Mouse (Mus musculus) midbrain, embryonic 15.5 days (tissue): ENCODE results near the gene Gmds. TPM values are rescaled to one million over a fixed set of nuclear protein-coding genes. Genes with fewer than 3 reads are reported as not detected.

ENCODE experiments used
- ATAC-seq: fragments of 200-750 bp; cut with Nextera tagmentation; replicated peaks from 2 replicates; pipeline ENCODE4 v1.8.0; 2017; ENCODE audit warnings: moderate TSS enrichment
- H3K27ac ChIP-seq: fragments of 300-500 bp; sonication (generic); 2 replicates; pipeline ENCODE4 v1.5.1; 2015; ENCODE audit warnings: mild to moderate bottlenecking, inconsistent platforms
- H3K27me3 ChIP-seq: fragments of 300-500 bp; sonication (generic); replicated peaks from 2 replicates; pipeline ENCODE4 v1.6.1; 2015; ENCODE audit warnings: inconsistent platforms
- H3K36me3 ChIP-seq: fragments of 300-500 bp; sonication (generic); replicated peaks from 2 replicates; pipeline ENCODE4 v1.6.1; 2015; ENCODE audit warnings: inconsistent platforms
- H3K4me1 ChIP-seq: fragments of 300-500 bp; sonication (generic); 2 replicates; pipeline ENCODE4 v1.6.1; 2015; ENCODE audit warnings: inconsistent platforms
- H3K4me2 ChIP-seq: fragments of 300-500 bp; sonication (generic); 2 replicates; pipeline ENCODE4 v1.6.1; 2015; ENCODE audit warnings: inconsistent platforms, mild to moderate bottlenecking, moderate library complexity
- H3K4me3 ChIP-seq: fragments of 300-500 bp; sonication (generic); 2 replicates; pipeline ENCODE4 v1.5.1; 2015; ENCODE audit warnings: mild to moderate bottlenecking, inconsistent platforms
- H3K9ac ChIP-seq: fragments of 300-500 bp; sonication (generic); 2 replicates; pipeline ENCODE4 v1.6.1; 2015; ENCODE audit warnings: mild to moderate bottlenecking, inconsistent platforms
- H3K9me3 ChIP-seq: fragments of 300-500 bp; sonication (generic); 2 replicates; pipeline ENCODE4 v1.6.1; 2016; ENCODE audit warnings: inconsistent platforms
- WGBS: fragments of 180-500 bp; shearing (Covaris S2); methylation state at CpG from one replicate; pipeline ENCODE4 v1.1.7; 2015; ENCODE audit warnings: mixed read lengths; 5-methylcytosine and 5-hydroxymethylcytosine counted together
- polyA plus RNA-seq: library from polyadenylated mRNA; unstranded; fragments of >200 nt; fragmentation: Nextera tagmentation; extraction: Ambion mirVana; gene quantifications from 2 replicates; pipeline ENCODE4 v1.2.1, GENCODE M21; 2015

The Gmds gene
- polyA plus RNA-seq, 1 experiment from 2014 or later = 35.6 TPM

- Histone ChIP-seq H3K36me3 (no peaks in the 10 kb centered on the region), H3K27ac (no peak overlapping the region), H3K4me1 (0 out of 2 replicates have a peak, but pooled peaks cover 5% of the 10 kb centered on the region), H3K27me3 (no peaks in the 10 kb centered on the region), H3K9ac (no peak overlapping the region), H3K4me3 (no peak overlapping the region), H3K4me2 (no peak overlapping the region), H3K9me3 (no peaks in the 10 kb centered on the region)
- WGBS = 13% methylated on average over 3 of the region's 3 CpGs
- ATAC-seq = peak; percentile 86
Observed at GRCm38 (mm10) chr13:32179906-32180305, 158.6 kb downstream of the Gmds start.

- Histone ChIP-seq H3K4me1 (0 out of 2 replicates have a peak, but pooled peaks cover 5% of the 10 kb centered on the region), H3K36me3 (no peaks in the 10 kb centered on the region), H3K4me3 (no peak overlapping the region), H3K4me2 (no peak overlapping the region), H3K9me3 (no peaks in the 10 kb centered on the region), H3K27ac (no peak overlapping the region), H3K27me3 (no peaks in the 10 kb centered on the region), H3K9ac (no peak overlapping the region)
- no peak for ATAC-seq
- 94% methylated on average over 1 of the region's 1 CpGs for WGBS
Observed at GRCm38 (mm10) chr13:32178682-32179081, 159.9 kb downstream of the Gmds start.

GRCm38 (mm10) chr13:32177852-32178453, 160.6 kb downstream of the Gmds start:
- H3K27me3 ChIP-seq = no peaks in the 10 kb centered on the region
- no peak overlapping the region for H3K4me3 ChIP-seq
- 0 out of 2 replicates have a peak, but pooled peaks cover 5% of the 10 kb centered on the region for H3K4me1 ChIP-seq
- ATAC-seq = no peak
- H3K27ac ChIP-seq = no peak overlapping the region
- H3K9ac ChIP-seq = no peak overlapping the region
- no peak overlapping the region for H3K4me2 ChIP-seq
- 87% methylated on average over 2 of the region's 2 CpGs for WGBS
- no peaks in the 10 kb centered on the region for H3K36me3 ChIP-seq
- no peaks in the 10 kb centered on the region for H3K9me3 ChIP-seq

GRCm38 (mm10) chr13:32175028-32175427, 163.5 kb downstream of the Gmds start:
- no peak for ATAC-seq
- WGBS = 80% methylated on average over 2 of the region's 2 CpGs
- no peak overlapping the region for H3K9ac ChIP-seq
- no peaks in the 10 kb centered on the region for H3K9me3 ChIP-seq
- H3K4me3 ChIP-seq = no peak overlapping the region
- H3K27ac ChIP-seq = no peak overlapping the region
- H3K4me2 ChIP-seq = no peak overlapping the region
- no peaks in the 10 kb centered on the region for H3K27me3 ChIP-seq
- H3K36me3 ChIP-seq = no peaks in the 10 kb centered on the region
- 0 out of 2 replicates have a peak, but pooled peaks cover 4% of the 10 kb centered on the region for H3K4me1 ChIP-seq

- WGBS = 41% methylated on average over 5 of the region's 5 CpGs
- ATAC-seq = peak; percentile 54
- Histone ChIP-seq H3K4me1 (no peaks in the 10 kb centered on the region), H3K27ac (no peak overlapping the region), H3K36me3 (no peaks in the 10 kb centered on the region), H3K27me3 (no peaks in the 10 kb centered on the region), H3K9ac (no peak overlapping the region), H3K9me3 (no peaks in the 10 kb centered on the region), H3K4me3 (no peak overlapping the region), H3K4me2 (no peak overlapping the region)
Observed at GRCm38 (mm10) chr13:32169173-32169572, 169.4 kb downstream of the Gmds start.

- H3K9ac ChIP-seq = no peak overlapping the region
- no peak overlapping the region for H3K27ac ChIP-seq
- H3K4me1 ChIP-seq = no peaks in the 10 kb centered on the region
- H3K4me3 ChIP-seq = no peak overlapping the region
- H3K36me3 ChIP-seq = no peaks in the 10 kb centered on the region
- H3K27me3 ChIP-seq = no peaks in the 10 kb centered on the region
- no peak overlapping the region for H3K4me2 ChIP-seq
- 89% methylated on average over 6 of the region's 6 CpGs for WGBS
- ATAC-seq = no peak
- no peaks in the 10 kb centered on the region for H3K9me3 ChIP-seq
Observed at GRCm38 (mm10) chr13:32167806-32168205, 170.7 kb downstream of the Gmds start.

- H3K9me3 ChIP-seq = no peaks in the 10 kb centered on the region
- 34% methylated on average over 2 of the region's 2 CpGs for WGBS
- H3K4me3 ChIP-seq = no peak overlapping the region
- H3K4me2 ChIP-seq = no peak overlapping the region
- no peak for ATAC-seq
- no peak overlapping the region for H3K9ac ChIP-seq
- no peaks in the 10 kb centered on the region for H3K36me3 ChIP-seq
- no peaks in the 10 kb centered on the region for H3K27me3 ChIP-seq
- H3K4me1 ChIP-seq = no peaks in the 10 kb centered on the region
- no peak overlapping the region for H3K27ac ChIP-seq
Observed at GRCm38 (mm10) chr13:32165581-32165980, 173.0 kb downstream of the Gmds start.

- ATAC-seq = no peak
- H3K9me3 ChIP-seq = no peaks in the 10 kb centered on the region
- H3K4me2 ChIP-seq = no peak overlapping the region
- no peak overlapping the region for H3K27ac ChIP-seq
- no peaks in the 10 kb centered on the region for H3K36me3 ChIP-seq
- H3K9ac ChIP-seq = no peak overlapping the region
- no peaks in the 10 kb centered on the region for H3K27me3 ChIP-seq
- 59% methylated on average over 2 of the region's 2 CpGs for WGBS
- H3K4me1 ChIP-seq = no peaks in the 10 kb centered on the region
- no peak overlapping the region for H3K4me3 ChIP-seq
Observed at GRCm38 (mm10) chr13:32161567-32161966, 177.0 kb downstream of the Gmds start.

GRCm38 (mm10) chr13:32158240-32158639, 180.3 kb downstream of the Gmds start:
- 67% methylated on average over 2 of the region's 2 CpGs for WGBS
- Histone ChIP-seq H3K36me3 (no peaks in the 10 kb centered on the region), H3K27me3 (no peaks in the 10 kb centered on the region), H3K4me1 (no peaks in the 10 kb centered on the region), H3K9ac (no peak overlapping the region), H3K27ac (no peak overlapping the region), H3K4me3 (no peak overlapping the region), H3K4me2 (no peak overlapping the region), H3K9me3 (no peaks in the 10 kb centered on the region)
- no peak for ATAC-seq

- Histone ChIP-seq H3K27ac (no peak overlapping the region), H3K36me3 (no peaks in the 10 kb centered on the region), H3K4me2 (no peak overlapping the region), H3K4me3 (no peak overlapping the region), H3K27me3 (no peaks in the 10 kb centered on the region), H3K9me3 (no peaks in the 10 kb centered on the region), H3K9ac (no peak overlapping the region), H3K4me1 (no peaks in the 10 kb centered on the region)
- ATAC-seq = no peak
- 55% methylated on average over 1 of the region's 1 CpGs for WGBS
Observed at GRCm38 (mm10) chr13:32145916-32146315, 192.6 kb downstream of the Gmds start.

GRCm38 (mm10) chr13:32145179-32145578, 193.4 kb downstream of the Gmds start:
- Histone ChIP-seq H3K27me3 (no peaks in the 10 kb centered on the region), H3K4me1 (no peaks in the 10 kb centered on the region), H3K4me3 (no peak overlapping the region), H3K9me3 (no peaks in the 10 kb centered on the region), H3K36me3 (no peaks in the 10 kb centered on the region), H3K9ac (no peak overlapping the region), H3K4me2 (no peak overlapping the region), H3K27ac (no peak overlapping the region)
- no peak for ATAC-seq
- 60% methylated on average over 2 of the region's 2 CpGs for whole genome bisulfite sequencing

- no peak for ATAC-seq
- WGBS = 78% methylated on average over 3 of the region's 3 CpGs
- H3K4me2 ChIP-seq = no peak overlapping the region
- no peak overlapping the region for H3K4me3 ChIP-seq
- no peak overlapping the region for H3K9ac ChIP-seq
- H3K36me3 ChIP-seq = no peaks in the 10 kb centered on the region
- H3K27ac ChIP-seq = no peak overlapping the region
- H3K4me1 ChIP-seq = no peaks in the 10 kb centered on the region
- H3K27me3 ChIP-seq = no peaks in the 10 kb centered on the region
- no peaks in the 10 kb centered on the region for H3K9me3 ChIP-seq
Observed at GRCm38 (mm10) chr13:32143651-32144050, 194.9 kb downstream of the Gmds start.

- Histone ChIP-seq H3K27me3 (no peaks in the 10 kb centered on the region), H3K9me3 (no peaks in the 10 kb centered on the region), H3K4me3 (no peak overlapping the region), H3K4me2 (no peak overlapping the region), H3K27ac (no peak overlapping the region), H3K4me1 (no peaks in the 10 kb centered on the region), H3K36me3 (no peaks in the 10 kb centered on the region), H3K9ac (no peak overlapping the region)
- WGBS = 51% methylated on average over 4 of the region's 4 CpGs
- ATAC-seq = no peak
Observed at GRCm38 (mm10) chr13:32134663-32135273, 203.8 kb downstream of the Gmds start.
